Mouse (Mus musculus): Measurements from ENCODE around the gene Pard3. TPM values are rescaled to one million over a fixed set of nuclear protein-coding genes. Genes with fewer than 3 reads are reported as not detected.

Pard3 gene
- polyA plus RNA-seq, 2 experiments, result 39.1 to 43.3 TPM

- no peaks in the 10 kb centered on the region for H3K9me3 ChIP-seq (ENCODE audit: control insufficient read depth, low read length)
- DNase-seq (ENCODE audit: low spot score) (no peak), ATAC-seq (ENCODE audit: low FRiP score, low read depth) (no peak)
- H3K9ac ChIP-seq (ENCODE audit: low read depth, low read length, severe bottlenecking), result no peak overlapping the region
- H3K36me3 ChIP-seq (ENCODE audit: control insufficient read depth, insufficient read depth, low read length), result no peaks in the 10 kb centered on the region
- no peaks in the 10 kb centered on the region for H3K27me3 ChIP-seq (ENCODE audit: control insufficient read depth, insufficient read depth, low read length)
- H3K4me1 ChIP-seq (ENCODE audit: control insufficient read depth, insufficient read depth, low read length), result peaks cover 39% of the 10 kb centered on the region
- no peak for TF ChIP-seq POLR2A (IDR thresholded peaks at IDR 0.05; ENCODE audit: borderline replicate concordance, extremely low read depth, insufficient read depth, insufficient read length)
- no peak overlapping the region for H3K27ac ChIP-seq (replicated peaks; ENCODE audit: low read depth, low read length)
- WGBS, result 68% methylated on average over 4 of the region's 4 CpGs
- no peak overlapping the region for H3K4me3 ChIP-seq (replicated peaks; ENCODE audit: low read length)
- no peak overlapping the region for H3K4me2 ChIP-seq (replicated peaks; ENCODE audit: low read depth, low read length, severe bottlenecking)
Observed at GRCm38 (mm10) chr8:127210621-127211020, 146.9 kb downstream of the Pard3 start.

GRCm38 (mm10) chr8:127214338-127214737 is 150.6 kb downstream of the Pard3 start:
- H3K27ac ChIP-seq (replicated peaks; ENCODE audit: low read depth, low read length), result peak overlapping the region; percentile 77
- 28% methylated on average over 8 of the region's 8 CpGs for WGBS
- no peaks in the 10 kb centered on the region for H3K9me3 ChIP-seq (ENCODE audit: control insufficient read depth, low read length)
- ATAC-seq (ENCODE audit: low FRiP score, low read depth) (peak; percentile 39), DNase-seq (ENCODE audit: low spot score) (no peak)
- no peak overlapping the region for H3K9ac ChIP-seq (ENCODE audit: low read depth, low read length, severe bottlenecking)
- no peak overlapping the region for H3K4me2 ChIP-seq (replicated peaks; ENCODE audit: low read depth, low read length, severe bottlenecking)
- no peaks in the 10 kb centered on the region for H3K27me3 ChIP-seq (ENCODE audit: control insufficient read depth, insufficient read depth, low read length)
- peaks cover 33% of the 10 kb centered on the region for H3K4me1 ChIP-seq (ENCODE audit: control insufficient read depth, insufficient read depth, low read length)
- no peak for TF ChIP-seq POLR2A (IDR thresholded peaks at IDR 0.05; ENCODE audit: borderline replicate concordance, extremely low read depth, insufficient read depth, insufficient read length)
- no peaks in the 10 kb centered on the region for H3K36me3 ChIP-seq (ENCODE audit: control insufficient read depth, insufficient read depth, low read length)
- H3K4me3 ChIP-seq (replicated peaks; ENCODE audit: low read length), result no peak overlapping the region

DNA sequence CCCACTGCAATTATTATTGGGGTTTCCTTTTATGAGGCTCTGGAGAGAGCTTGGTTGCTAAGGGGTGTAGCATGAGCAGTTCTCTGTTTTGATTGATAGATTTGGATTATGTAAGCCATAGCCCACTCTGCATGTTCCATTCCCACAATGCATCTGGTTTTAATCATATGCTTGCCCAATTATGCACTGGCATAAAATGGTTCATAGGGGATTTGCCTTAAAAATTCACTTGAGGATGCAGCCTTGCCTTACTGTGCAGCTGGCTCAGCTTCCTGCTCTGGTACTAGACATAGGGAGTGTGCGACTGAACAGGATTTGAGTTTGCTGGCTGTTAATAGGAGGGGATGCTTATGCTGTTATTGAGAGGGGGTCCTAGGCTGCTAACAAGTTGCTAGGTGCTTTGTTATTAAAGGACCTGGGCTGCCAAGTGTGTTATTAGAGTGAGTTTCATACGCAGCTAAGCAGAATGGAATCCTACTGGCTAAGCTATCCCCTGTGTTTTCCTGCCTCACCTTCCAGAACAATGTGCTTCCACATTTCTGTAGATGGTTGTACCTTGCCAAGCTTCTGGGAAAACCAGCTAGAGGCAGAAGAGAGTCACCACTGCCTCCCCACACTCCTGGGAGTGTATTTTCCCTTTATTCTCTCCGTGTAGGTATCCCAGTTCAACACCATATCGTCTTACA is 151.2 kb downstream of the Pard3 start:
- Histone ChIP-seq H3K4me2 (replicated peaks; ENCODE audit: low read depth, low read length, severe bottlenecking) (no peak overlapping the region), H3K36me3 (ENCODE audit: control insufficient read depth, insufficient read depth, low read length) (no peaks in the 10 kb centered on the region), H3K27ac (replicated peaks; ENCODE audit: low read depth, low read length) (peak overlapping the region; percentile 77), H3K9me3 (ENCODE audit: control insufficient read depth, low read length) (no peaks in the 10 kb centered on the region), H3K27me3 (ENCODE audit: control insufficient read depth, insufficient read depth, low read length) (no peaks in the 10 kb centered on the region), H3K4me3 (replicated peaks; ENCODE audit: low read length) (no peak overlapping the region), H3K4me1 (ENCODE audit: control insufficient read depth, insufficient read depth, low read length) (peaks cover 38% of the 10 kb centered on the region), H3K9ac (ENCODE audit: low read depth, low read length, severe bottlenecking) (no peak overlapping the region)
- WGBS, result 25% methylated on average over 4 of the region's 4 CpGs
- ATAC-seq (ENCODE audit: low FRiP score, low read depth) (peak; percentile 86), DNase-seq (ENCODE audit: low spot score) (peak; percentile 80)
- TF ChIP-seq POLR2A (IDR thresholded peaks at IDR 0.05; ENCODE audit: borderline replicate concordance, extremely low read depth, insufficient read depth, insufficient read length), result no peak

DNA sequence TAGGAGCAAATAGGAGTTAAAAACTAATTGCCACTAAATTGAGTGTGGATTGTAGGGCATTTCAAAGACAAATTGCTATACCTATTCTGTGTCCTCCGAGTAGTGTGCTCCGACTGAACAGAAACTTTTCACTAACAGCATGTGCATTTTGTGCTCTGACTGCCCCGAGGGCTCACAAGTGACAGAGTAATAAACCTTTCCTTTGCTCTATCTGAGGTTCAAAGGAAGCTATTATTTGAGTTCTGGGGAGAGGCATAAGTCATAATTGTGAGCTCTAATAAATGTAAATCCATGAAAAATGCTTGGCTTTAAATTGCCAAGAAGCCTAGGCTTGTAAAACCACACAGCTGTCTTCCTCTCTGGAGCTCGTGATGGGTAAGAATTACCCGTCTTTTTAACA is 156.5 kb downstream of the Pard3 start:
- ATAC-seq (ENCODE audit: low FRiP score, low read depth) (peak; percentile 20; the same call in 1 of the 2 replicates), DNase-seq (ENCODE audit: low spot score) (peak; percentile 15)
- 14% methylated on average over 5 of the region's 5 CpGs for WGBS
- Histone ChIP-seq H3K9me3 (ENCODE audit: control insufficient read depth, low read length) (no peaks in the 10 kb centered on the region), H3K36me3 (ENCODE audit: control insufficient read depth, insufficient read depth, low read length) (no peaks in the 10 kb centered on the region), H3K4me2 (replicated peaks; ENCODE audit: low read depth, low read length, severe bottlenecking) (no peak overlapping the region), H3K27ac (replicated peaks; ENCODE audit: low read depth, low read length) (no peak overlapping the region), H3K4me3 (replicated peaks; ENCODE audit: low read length) (no peak overlapping the region), H3K4me1 (ENCODE audit: control insufficient read depth, insufficient read depth, low read length) (peaks cover 40% of the 10 kb centered on the region), H3K27me3 (ENCODE audit: control insufficient read depth, insufficient read depth, low read length) (no peaks in the 10 kb centered on the region), H3K9ac (ENCODE audit: low read depth, low read length, severe bottlenecking) (no peak overlapping the region)
- no peak for TF ChIP-seq POLR2A (IDR thresholded peaks at IDR 0.05; ENCODE audit: borderline replicate concordance, extremely low read depth, insufficient read depth, insufficient read length)

GRCm38 (mm10) chr8:127220615-127221014 is 156.9 kb downstream of the Pard3 start:
- no peak overlapping the region for H3K9ac ChIP-seq (ENCODE audit: low read depth, low read length, severe bottlenecking)
- no peaks in the 10 kb centered on the region for H3K36me3 ChIP-seq (ENCODE audit: control insufficient read depth, insufficient read depth, low read length)
- H3K4me2 ChIP-seq (replicated peaks; ENCODE audit: low read depth, low read length, severe bottlenecking), result no peak overlapping the region
- 33% methylated on average over 7 of the region's 7 CpGs for WGBS
- TF ChIP-seq POLR2A (IDR thresholded peaks at IDR 0.05; ENCODE audit: borderline replicate concordance, extremely low read depth, insufficient read depth, insufficient read length), result no peak
- ATAC-seq (ENCODE audit: low FRiP score, low read depth) (peak; percentile 16; the same call in 1 of the 2 replicates), DNase-seq (ENCODE audit: low spot score) (no peak)
- no peaks in the 10 kb centered on the region for H3K9me3 ChIP-seq (ENCODE audit: control insufficient read depth, low read length)
- peaks cover 36% of the 10 kb centered on the region for H3K4me1 ChIP-seq (ENCODE audit: control insufficient read depth, insufficient read depth, low read length)
- no peak overlapping the region for H3K4me3 ChIP-seq (replicated peaks; ENCODE audit: low read length)
- no peak overlapping the region for H3K27ac ChIP-seq (replicated peaks; ENCODE audit: low read depth, low read length)
- no peaks in the 10 kb centered on the region for H3K27me3 ChIP-seq (ENCODE audit: control insufficient read depth, insufficient read depth, low read length)
